Mouse (Mus musculus) limb, embryonic 11.5 days (tissue): ENCODE results near the gene Zfp316. TPM values are rescaled to one million over a fixed set of nuclear protein-coding genes. Genes with fewer than 3 reads are reported as not detected.

Source experiments
- ATAC-seq: fragments of 200-750 bp; cut with Nextera tagmentation; 2 replicates; pipeline ENCODE4 v1.8.0; 2017; ENCODE audit warnings: low read depth; ENCODE audit not compliant: insufficient number of reproducible peaks, low FRiP score, low TSS enrichment
- DNase-seq: peaks from one replicate; pipeline ENCODE4 v3.0.0-alpha.2; 2015; ENCODE audit warnings: low spot score
- H3K27ac ChIP-seq: fragments of 300-500 bp; sonication (generic); replicated peaks from 2 replicates; pipeline ENCODE4 v1.5.1; 2014; ENCODE audit warnings: low read depth, mild to moderate bottlenecking, low read length
- H3K27me3 ChIP-seq: fragments of 300-500 bp; sonication (generic); 2 replicates; pipeline ENCODE4 v1.6.1; 2014; ENCODE audit warnings: mild to moderate bottlenecking, low read length, mixed read lengths; ENCODE audit not compliant: control insufficient read depth, insufficient read depth
- H3K36me3 ChIP-seq: fragments of 300-500 bp; sonication (generic); 2 replicates; pipeline ENCODE4 v1.6.1; 2014; ENCODE audit warnings: mild to moderate bottlenecking, low read length, moderate library complexity, mixed read lengths; ENCODE audit not compliant: control insufficient read depth, insufficient read depth
- H3K4me1 ChIP-seq: fragments of 300-500 bp; sonication (generic); 2 replicates; pipeline ENCODE4 v1.6.1; 2014; ENCODE audit warnings: low read length, mixed read lengths; ENCODE audit not compliant: control insufficient read depth, insufficient read depth
- H3K4me2 ChIP-seq: fragments of 300-500 bp; sonication (generic); 2 replicates; pipeline ENCODE4 v1.6.1; 2014; ENCODE audit warnings: low read depth, mild to moderate bottlenecking, moderate library complexity; ENCODE audit not compliant: severe bottlenecking
- H3K4me3 ChIP-seq: fragments of 300-500 bp; sonication (generic); 2 replicates; pipeline ENCODE4 v1.5.1; 2014; ENCODE audit warnings: low read depth, low read length
- H3K9ac ChIP-seq: fragments of 300-500 bp; sonication (generic); 2 replicates; pipeline ENCODE4 v1.6.1; 2014; ENCODE audit warnings: mild to moderate bottlenecking, low read length
- H3K9me3 ChIP-seq: fragments of 300-500 bp; sonication (generic); 2 replicates; pipeline ENCODE4 v1.6.1; 2016; ENCODE audit warnings: low read length; ENCODE audit not compliant: control insufficient read depth
- WGBS: fragments of 180-500 bp; shearing (Covaris S2); extraction: QIAGEN DNeasy Blood & Tissue Kit; methylation state at CpG from one replicate; pipeline ENCODE4 v1.1.7; 2014; 5-methylcytosine and 5-hydroxymethylcytosine counted together
- polyA plus RNA-seq: library from polyadenylated mRNA; unstranded; fragments of >200 nt; fragmentation: Nextera tagmentation; extraction: Ambion mirVana; gene quantifications from 2 replicates; pipeline ENCODE4 v1.2.1, GENCODE M21; 2014

Gene Zfp316
- polyA plus RNA-seq, 1 experiment from 2014 or later: 2.0 TPM

DNA sequence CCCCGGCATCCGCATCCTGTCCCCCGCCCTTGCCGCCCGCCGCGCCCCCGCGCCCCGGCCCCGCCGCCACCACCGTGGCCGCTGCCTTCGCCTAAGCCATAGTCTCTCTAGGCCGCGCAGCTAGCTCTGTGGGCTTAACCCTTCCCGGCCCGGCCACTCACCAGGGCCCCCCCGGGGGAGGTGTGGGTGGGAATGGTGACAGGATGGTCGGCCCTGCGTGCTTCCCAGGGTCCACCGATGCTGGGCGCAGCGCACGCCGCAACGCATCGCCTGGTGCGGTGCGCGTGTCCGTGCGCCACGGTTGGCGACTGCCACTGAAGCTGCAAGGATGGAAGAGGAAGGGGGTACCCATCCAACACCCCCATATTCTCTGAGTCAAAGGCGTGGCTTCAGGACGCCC is 23.6 kb upstream of the Zfp316 start, which contains the start of gene Zfp853:
TSS of gene Zfp853 (minus strand) at position 220 of the 400 bp plus-strand sequence.
- peak within 1 kb of the TSS; percentile 47 for H3K9ac ChIP-seq
- H3K27me3 ChIP-seq: peaks cover 58% of the 10 kb centered on the region
- no peaks in the 10 kb centered on the region for H3K36me3 ChIP-seq
- peak within 1 kb of the TSS; percentile 44 for H3K4me3 ChIP-seq
- peaks cover 10% of the 10 kb centered on the region for H3K4me1 ChIP-seq
- peak within 1 kb of the TSS; percentile 92 for H3K4me2 ChIP-seq
- ATAC-seq (no peak), DNase-seq (peak; percentile 43)
- peaks cover 2% of the 10 kb centered on the region; the same call in 1 of the 2 replicates for H3K9me3 ChIP-seq
- 6% methylated on average over 28 of the region's 38 CpGs for WGBS
- no peak within 1 kb of the TSS for H3K27ac ChIP-seq

DNA sequence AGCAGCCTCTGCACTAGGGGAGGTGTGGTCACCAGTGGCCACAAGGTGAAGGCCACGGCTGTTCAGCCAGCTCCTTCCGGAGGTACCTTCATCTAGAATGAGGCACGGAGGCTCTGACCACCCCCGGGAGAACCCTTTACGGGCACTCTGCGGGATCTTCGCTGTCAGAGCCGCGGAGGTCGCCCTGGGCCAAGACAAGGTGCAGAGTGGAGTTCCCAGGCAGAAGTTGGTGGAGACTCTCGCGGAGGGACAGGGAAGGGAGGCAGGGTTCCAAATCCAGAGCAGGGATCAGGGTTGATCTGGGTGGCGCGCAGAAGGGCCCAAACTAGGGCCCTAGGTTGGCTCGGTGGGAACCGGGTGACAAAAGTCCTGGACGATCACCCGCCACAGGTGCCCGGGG is 23.1 kb upstream of the Zfp316 start:
- H3K36me3 ChIP-seq: no peaks in the 10 kb centered on the region
- H3K4me3 ChIP-seq: peak overlapping the region; percentile 44
- H3K4me2 ChIP-seq: peak overlapping the region; percentile 92
- no peak for ATAC-seq
- DNase-seq: peak; percentile 41
- H3K27ac ChIP-seq: no peak overlapping the region
- WGBS: 3% methylated on average over 18 of the region's 19 CpGs
- peaks cover 2% of the 10 kb centered on the region; the same call in 1 of the 2 replicates for H3K9me3 ChIP-seq
- H3K27me3 ChIP-seq: peaks cover 63% of the 10 kb centered on the region
- H3K4me1 ChIP-seq: peaks cover 14% of the 10 kb centered on the region
- peak overlapping the region; percentile 47 for H3K9ac ChIP-seq

DNA sequence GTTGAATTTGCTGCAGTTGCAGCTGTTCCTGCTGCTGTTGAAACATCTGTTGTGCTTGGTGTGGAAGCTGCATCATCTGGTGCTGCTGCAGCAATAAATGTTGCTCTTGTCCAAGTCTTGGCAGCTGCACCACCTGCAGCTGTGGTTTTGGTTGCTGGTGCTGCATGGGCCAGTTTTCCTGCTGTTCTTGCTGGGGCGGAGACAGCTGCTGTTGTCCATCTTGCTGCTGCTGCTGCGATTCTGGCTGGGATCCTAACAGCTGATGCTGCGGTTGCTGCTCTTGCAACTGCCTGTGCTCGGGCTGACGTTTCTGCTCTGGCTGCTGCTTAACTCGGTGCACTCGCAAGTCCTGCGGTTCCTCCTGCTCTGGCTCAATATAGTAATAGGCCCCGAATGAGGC is 19.5 kb upstream of the Zfp316 start:
- 78% methylated on average over 9 of the region's 9 CpGs for WGBS
- peaks cover 17% of the 10 kb centered on the region for H3K4me1 ChIP-seq
- no peak for ATAC-seq
- no peak for DNase-seq
- H3K27ac ChIP-seq: no peak overlapping the region
- H3K36me3 ChIP-seq: no peaks in the 10 kb centered on the region
- H3K9ac ChIP-seq: no peak overlapping the region
- peaks cover 2% of the 10 kb centered on the region; the same call in 1 of the 2 replicates for H3K9me3 ChIP-seq
- peaks cover 77% of the 10 kb centered on the region for H3K27me3 ChIP-seq
- no peak overlapping the region for H3K4me2 ChIP-seq
- no peak overlapping the region for H3K4me3 ChIP-seq

DNA sequence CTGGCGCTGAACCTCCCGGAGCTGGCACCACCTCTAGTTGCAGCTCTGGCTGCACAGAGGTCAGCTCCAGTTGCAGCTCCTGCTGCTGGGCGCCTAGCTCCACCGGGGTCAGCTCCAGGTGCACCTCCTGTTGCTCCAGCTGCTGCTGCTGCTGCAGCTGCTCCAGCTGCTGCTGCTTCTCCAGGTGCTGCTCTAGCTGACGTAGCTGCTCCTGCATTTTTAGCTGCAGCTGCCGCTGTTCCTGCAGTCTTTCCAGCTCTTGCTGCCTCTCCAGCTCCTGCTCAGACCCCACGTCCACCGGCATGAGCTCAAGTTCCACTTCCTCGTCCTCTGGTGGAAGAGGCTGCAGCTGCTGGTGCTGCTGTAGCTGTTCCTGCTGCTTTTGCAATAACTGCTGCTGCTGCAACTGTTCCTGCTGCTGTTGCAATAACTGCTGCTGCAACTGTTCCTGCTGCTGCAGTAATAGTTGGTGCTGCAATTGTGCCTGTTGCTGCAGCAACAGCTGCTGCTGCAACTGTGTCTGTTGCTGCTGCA is 18.6 kb upstream of the Zfp316 start:
- H3K9me3 ChIP-seq: peaks cover 2% of the 10 kb centered on the region; the same call in 1 of the 2 replicates
- H3K9ac ChIP-seq: no peak overlapping the region; the same call in 1 of the 2 replicates
- H3K4me1 ChIP-seq: peaks cover 17% of the 10 kb centered on the region
- ATAC-seq (no peak), DNase-seq (peak; percentile 59)
- peaks cover 69% of the 10 kb centered on the region for H3K27me3 ChIP-seq
- H3K27ac ChIP-seq: no peak overlapping the region
- H3K4me2 ChIP-seq: peak overlapping the region; percentile 55
- peak overlapping the region; percentile 19 for H3K4me3 ChIP-seq
- WGBS: 10% methylated on average over 9 of the region's 9 CpGs
- no peaks in the 10 kb centered on the region for H3K36me3 ChIP-seq

DNA sequence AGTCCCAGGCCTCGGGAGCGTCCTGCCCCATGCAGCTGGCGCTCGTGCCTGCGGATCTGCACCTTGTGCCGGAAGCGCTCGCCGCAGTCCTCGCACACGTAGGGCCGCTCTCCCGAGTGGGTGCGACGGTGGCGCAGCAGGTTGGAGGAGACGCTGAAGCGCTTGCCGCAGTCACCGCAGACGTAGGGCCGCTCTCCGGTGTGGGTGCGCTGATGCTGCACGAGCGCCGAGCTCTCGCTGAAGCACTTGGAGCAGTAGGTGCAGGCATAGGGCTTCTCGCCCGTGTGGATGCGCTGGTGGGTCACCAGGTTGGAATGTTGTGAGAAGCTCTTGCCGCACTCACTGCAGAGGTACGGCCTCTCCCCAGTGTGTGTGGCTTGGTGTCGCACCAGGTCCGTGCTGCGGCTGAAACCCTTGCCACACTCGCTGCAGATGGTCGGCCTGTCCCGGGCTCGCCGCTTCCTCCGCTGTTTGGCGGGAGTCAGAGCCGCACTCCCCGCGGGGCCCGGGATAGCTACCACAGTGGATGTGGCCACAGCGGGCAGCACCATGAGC is 18.0 kb upstream of the Zfp316 start:
- ATAC-seq (no peak), DNase-seq (no peak)
- Histone ChIP-seq H3K27me3 (peaks cover 63% of the 10 kb centered on the region), H3K27ac (no peak overlapping the region), H3K9me3 (peaks cover 2% of the 10 kb centered on the region; the same call in 1 of the 2 replicates), H3K4me2 (peak overlapping the region; percentile 55), H3K36me3 (no peaks in the 10 kb centered on the region), H3K9ac (peak overlapping the region; percentile 37; the same call in 1 of the 2 replicates), H3K4me1 (peaks cover 17% of the 10 kb centered on the region), H3K4me3 (peak overlapping the region; percentile 19)
- WGBS: under 1% methylated on average over 48 of the region's 48 CpGs

DNA sequence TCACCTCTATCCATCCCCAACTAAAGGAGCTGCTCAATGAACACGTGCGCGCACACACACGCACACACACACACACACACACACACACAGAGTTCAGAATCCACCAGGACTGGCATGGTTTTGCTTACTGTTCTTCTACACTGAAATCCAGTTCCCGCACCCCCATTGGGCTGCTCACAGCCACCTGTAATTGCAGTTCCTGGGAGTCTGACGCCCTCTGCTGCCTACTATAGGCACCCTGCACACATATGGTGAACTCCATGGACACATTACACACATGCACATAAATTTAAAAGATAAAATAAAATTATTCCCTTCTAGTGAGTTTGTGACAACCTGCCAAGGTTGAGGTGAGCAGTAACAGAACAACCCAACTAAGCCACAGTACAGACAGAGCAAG is 14.9 kb upstream of the Zfp316 start:
- H3K9ac ChIP-seq: no peak overlapping the region
- H3K36me3 ChIP-seq: no peaks in the 10 kb centered on the region
- no peak overlapping the region for H3K27ac ChIP-seq
- H3K27me3 ChIP-seq: peaks cover 37% of the 10 kb centered on the region
- no peak overlapping the region for H3K4me3 ChIP-seq
- H3K9me3 ChIP-seq: peaks cover 2% of the 10 kb centered on the region; the same call in 1 of the 2 replicates
- DNase-seq: no peak
- no peak for ATAC-seq
- 40% methylated on average over 6 of the region's 6 CpGs for WGBS
- no peak overlapping the region for H3K4me2 ChIP-seq
- H3K4me1 ChIP-seq: peaks cover 12% of the 10 kb centered on the region

DNA sequence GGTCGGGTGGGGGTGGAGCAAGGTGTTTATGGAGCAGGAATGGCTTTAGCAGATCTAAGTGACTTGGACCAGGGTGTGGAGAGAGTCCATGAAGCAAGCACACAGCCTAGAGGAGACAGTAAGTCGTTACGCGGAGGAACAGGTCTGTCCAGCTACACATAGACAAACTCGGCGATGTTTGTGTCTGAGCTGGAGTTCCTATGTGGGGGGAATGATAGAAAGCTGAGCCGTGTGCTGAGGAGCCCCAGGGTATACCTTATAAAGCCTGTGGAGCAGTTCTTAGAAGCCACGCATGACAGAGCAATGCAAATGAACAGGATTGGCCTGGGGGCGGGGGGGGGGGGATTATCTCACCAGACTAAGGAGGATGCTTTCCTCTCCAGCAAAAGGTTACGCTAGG is 9.4 kb upstream of the Zfp316 start:
- Histone ChIP-seq H3K4me3 (no peak overlapping the region), H3K36me3 (no peaks in the 10 kb centered on the region), H3K4me1 (no peaks in the 10 kb centered on the region), H3K27ac (no peak overlapping the region), H3K27me3 (no peaks in the 10 kb centered on the region), H3K4me2 (no peak overlapping the region), H3K9ac (no peak overlapping the region), H3K9me3 (no peaks in the 10 kb centered on the region)
- DNase-seq (no peak), ATAC-seq (no peak)
- 48% methylated on average over 10 of the region's 10 CpGs for WGBS

DNA sequence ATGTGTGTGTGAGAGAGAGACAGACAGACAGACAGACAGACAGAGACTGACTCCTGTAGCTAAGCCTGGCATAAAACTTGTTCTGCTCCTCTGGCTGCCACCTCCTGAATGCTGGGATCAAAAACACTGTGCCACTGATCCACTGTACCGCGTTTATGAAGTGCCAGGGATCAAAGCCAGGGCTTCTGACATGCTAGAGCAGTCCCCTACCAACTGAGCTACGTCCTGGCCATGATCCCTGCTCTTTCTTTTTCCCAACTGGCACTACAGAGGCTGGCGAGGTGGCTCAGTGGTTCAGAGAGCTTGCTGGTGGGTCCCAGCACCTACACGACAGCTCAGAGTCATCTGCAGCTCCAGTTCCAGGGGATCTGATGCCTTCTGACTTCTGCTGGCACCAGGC is 5.9 kb upstream of the Zfp316 start:
- Histone ChIP-seq H3K36me3 (no peaks in the 10 kb centered on the region), H3K27ac (no peak overlapping the region), H3K27me3 (no peaks in the 10 kb centered on the region), H3K9me3 (no peaks in the 10 kb centered on the region), H3K9ac (no peak overlapping the region), H3K4me1 (no peaks in the 10 kb centered on the region), H3K4me2 (no peak overlapping the region), H3K4me3 (no peak overlapping the region)
- DNase-seq (no peak), ATAC-seq (no peak)
- 58% methylated on average over 5 of the region's 5 CpGs for WGBS
